Mouse (Mus musculus) forebrain, postnatal 0 days (tissue): ENCODE results near the gene Cd40. TPM values are rescaled to one million over a fixed set of nuclear protein-coding genes. Genes with fewer than 3 reads are reported as not detected.
A peak's percentile ranks its signal among the peaks of the same experiment; 100 is the strongest.

Experiments used
- ATAC-seq: fragments of 200-750 bp; cut with Nextera tagmentation; 2 replicates; pipeline ENCODE4 v1.8.0; 2017; ENCODE audit warnings: mild to moderate bottlenecking, moderate library complexity
- DNase-seq: peaks from one replicate; pipeline ENCODE4 v3.0.0-alpha.2; 2015
- H3K27ac ChIP-seq: fragments of 300-500 bp; sonication (generic); 2 replicates; pipeline ENCODE4 v1.5.1; 2014; ENCODE audit warnings: low read depth, mild to moderate bottlenecking, antibody characterized with exemption, low read length, moderate library complexity, mixed read lengths
- H3K27me3 ChIP-seq: fragments of 300-500 bp; sonication (generic); 2 replicates; pipeline ENCODE4 v1.6.1; 2014; ENCODE audit warnings: mild to moderate bottlenecking, low read length, mixed read lengths; ENCODE audit not compliant: insufficient read depth
- H3K36me3 ChIP-seq: fragments of 300-500 bp; sonication (generic); 2 replicates; pipeline ENCODE4 v1.6.1; 2014; ENCODE audit warnings: mild to moderate bottlenecking, moderate library complexity; ENCODE audit not compliant: insufficient read depth
- H3K4me1 ChIP-seq: fragments of 300-500 bp; sonication (generic); 2 replicates; pipeline ENCODE4 v1.6.1; 2014; ENCODE audit warnings: antibody characterized with exemption; ENCODE audit not compliant: insufficient read depth
- H3K4me2 ChIP-seq: fragments of 300-500 bp; sonication (generic); 2 replicates; pipeline ENCODE4 v1.6.1; 2014; ENCODE audit warnings: low read depth, mild to moderate bottlenecking, moderate library complexity
- H3K4me3 ChIP-seq: fragments of 300-500 bp; sonication (generic); 2 replicates; pipeline ENCODE4 v1.5.1; 2014; ENCODE audit warnings: low read depth, low read length, mixed read lengths
- H3K9ac ChIP-seq: fragments of 300-500 bp; sonication (generic); 2 replicates; pipeline ENCODE4 v1.6.1; 2014; ENCODE audit warnings: mild to moderate bottlenecking
- H3K9me3 ChIP-seq: fragments of 300-500 bp; sonication (generic); 2 replicates; pipeline ENCODE4 v1.6.1; 2016; ENCODE audit warnings: low read length
- CTCF ChIP-seq: sonication (generic); IDR thresholded peaks from 2 replicates; pipeline ENCODE4 v1.5.1; 2016; ENCODE audit warnings: antibody characterized with exemption, control low read depth, low read depth
- WGBS: fragments of 180-500 bp; shearing (Covaris S2); extraction: QIAGEN DNeasy Blood & Tissue Kit; methylation state at CpG from one replicate; pipeline ENCODE4 v1.1.7; 2014; 5-methylcytosine and 5-hydroxymethylcytosine counted together
- polyA plus RNA-seq: library from polyadenylated mRNA; unstranded; fragments of >200 nt; fragmentation: Nextera tagmentation; extraction: Ambion mirVana; gene quantifications from 2 replicates; pipeline ENCODE4 v1.2.1, GENCODE M21; 2015
- total RNA-seq: library from RNA; depleted of rRNA; stranded (reverse); fragments of >200 nt; gene quantifications from 2 replicates; pipeline ENCODE4 v1.2.3, GENCODE M21; 2014; rRNA removed

Gene Cd40
- total RNA-seq: 5.0 TPM in 2 replicates
- polyA plus RNA-seq: 4.7 and 7.0 TPM in 2 replicates

- no peak within 1 kb of the TSS for H3K9ac ChIP-seq
- no peaks in the 10 kb centered on the region for H3K9me3 ChIP-seq
- TF ChIP-seq CTCF: no peak
- peak within 1 kb of the TSS; percentile 9; the same call in 1 of the 2 replicates for H3K4me3 ChIP-seq
- 0 out of 2 replicates have a peak, but pooled peaks cover 3% of the 10 kb centered on the region for H3K4me1 ChIP-seq
- 17% methylated on average over 25 of the region's 25 CpGs for WGBS
- no peaks in the 10 kb centered on the region; the same call in none of the 2 replicates for H3K27me3 ChIP-seq
- peak; percentile 60; the same call in 1 of the 2 replicates for ATAC-seq
- no peak for DNase-seq
- H3K27ac ChIP-seq: no peak within 1 kb of the TSS
- peak within 1 kb of the TSS; percentile 28 for H3K4me2 ChIP-seq
- H3K36me3 ChIP-seq: no peaks in the 10 kb centered on the region
Observed at GRCm38 (mm10) chr2:165054888-165055852, at the start of gene Cd40. Gene Cd40 (plus strand): TSS chr2:165055627.

- DNase-seq: no peak
- H3K4me3 ChIP-seq: no peak overlapping the region
- no peak overlapping the region for H3K4me2 ChIP-seq
- H3K9ac ChIP-seq: no peak overlapping the region
- no peak overlapping the region for H3K27ac ChIP-seq
- no peaks in the 10 kb centered on the region for H3K27me3 ChIP-seq
- H3K36me3 ChIP-seq: peaks cover 98% of the 10 kb centered on the region
- H3K9me3 ChIP-seq: no peaks in the 10 kb centered on the region
- 94% methylated on average over 4 of the region's 4 CpGs for WGBS
- no peak for ATAC-seq
- TF ChIP-seq CTCF: no peak
- no peaks in the 10 kb centered on the region for H3K4me1 ChIP-seq
Observed at GRCm38 (mm10) chr2:165006813-165007212, 48.6 kb upstream of the Cd40 start.

- no peak overlapping the region for H3K4me2 ChIP-seq
- H3K9me3 ChIP-seq: no peaks in the 10 kb centered on the region
- ATAC-seq: no peak
- no peak overlapping the region for H3K27ac ChIP-seq
- no peaks in the 10 kb centered on the region for H3K27me3 ChIP-seq
- 93% methylated on average over 1 of the region's 1 CpGs for WGBS
- DNase-seq: no peak
- TF ChIP-seq CTCF: no peak
- peaks cover 96% of the 10 kb centered on the region for H3K36me3 ChIP-seq
- no peaks in the 10 kb centered on the region for H3K4me1 ChIP-seq
- no peak overlapping the region for H3K9ac ChIP-seq
- H3K4me3 ChIP-seq: no peak overlapping the region
Observed at GRCm38 (mm10) chr2:165007986-165008385, 47.4 kb upstream of the Cd40 start.

- H3K27me3 ChIP-seq: no peaks in the 10 kb centered on the region
- H3K4me3 ChIP-seq: no peak overlapping the region
- no peaks in the 10 kb centered on the region for H3K4me1 ChIP-seq
- H3K9me3 ChIP-seq: no peaks in the 10 kb centered on the region
- peaks cover 86% of the 10 kb centered on the region for H3K36me3 ChIP-seq
- no peak for ATAC-seq
- no peak overlapping the region for H3K4me2 ChIP-seq
- H3K27ac ChIP-seq: no peak overlapping the region
- TF ChIP-seq CTCF: no peak
- 96% methylated on average over 14 of the region's 14 CpGs for WGBS
- no peak for DNase-seq
- no peak overlapping the region for H3K9ac ChIP-seq
Observed at GRCm38 (mm10) chr2:165009161-165009560, 46.3 kb upstream of the Cd40 start.

GRCm38 (mm10) chr2:165009581-165009980 is 45.8 kb upstream of the Cd40 start:
- H3K4me1 ChIP-seq: no peaks in the 10 kb centered on the region
- 80% methylated on average over 2 of the region's 2 CpGs for WGBS
- no peak overlapping the region for H3K4me3 ChIP-seq

DNA sequence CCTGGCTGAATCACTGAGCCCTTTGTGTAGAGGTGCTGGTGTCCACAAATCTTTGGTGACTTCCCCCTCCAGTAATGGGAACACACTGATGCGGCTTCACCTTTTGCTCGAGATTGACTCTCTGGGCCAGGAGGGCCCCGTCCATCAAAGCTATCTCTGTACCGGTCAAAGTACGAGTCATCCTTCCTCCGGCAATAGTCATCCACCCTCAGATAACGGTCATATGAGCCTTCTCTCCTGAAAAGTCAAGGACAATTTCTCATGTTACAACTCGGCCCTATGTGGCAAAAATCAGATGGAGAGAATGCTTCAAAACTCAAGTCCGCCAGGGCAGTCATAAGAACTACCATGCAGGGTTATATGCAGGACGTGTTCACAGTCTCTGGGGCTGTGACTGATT is 45.1 kb upstream of the Cd40 start:
- Histone ChIP-seq H3K4me1 (no peaks in the 10 kb centered on the region), H3K36me3 (peaks cover 74% of the 10 kb centered on the region), H3K9ac (no peak overlapping the region), H3K4me2 (no peak overlapping the region), H3K27ac (no peak overlapping the region), H3K4me3 (no peak overlapping the region), H3K27me3 (no peaks in the 10 kb centered on the region), H3K9me3 (no peaks in the 10 kb centered on the region)
- 91% methylated on average over 10 of the region's 10 CpGs for WGBS
- DNase-seq (no peak), ATAC-seq (no peak)
- no peak for TF ChIP-seq CTCF

More at GRCm38 (mm10) chr2:165009581-165009980, 45.8 kb upstream of the Cd40 start:
- peaks cover 82% of the 10 kb centered on the region for H3K36me3 ChIP-seq
- H3K27ac ChIP-seq: no peak overlapping the region
- no peak for DNase-seq
- H3K27me3 ChIP-seq: no peaks in the 10 kb centered on the region
- no peak for TF ChIP-seq CTCF
- H3K9ac ChIP-seq: no peak overlapping the region
- H3K9me3 ChIP-seq: no peaks in the 10 kb centered on the region
- ATAC-seq: no peak
- H3K4me2 ChIP-seq: no peak overlapping the region

GRCm38 (mm10) chr2:165014935-165015334 is 40.5 kb upstream of the Cd40 start:
- H3K27me3 ChIP-seq: no peaks in the 10 kb centered on the region
- no peak overlapping the region for H3K9ac ChIP-seq
- no peaks in the 10 kb centered on the region for H3K4me1 ChIP-seq
- H3K27ac ChIP-seq: no peak overlapping the region
- H3K36me3 ChIP-seq: peaks cover 33% of the 10 kb centered on the region
- no peak for TF ChIP-seq CTCF
- H3K4me2 ChIP-seq: no peak overlapping the region
- 94% methylated on average over 5 of the region's 5 CpGs for WGBS
- no peak for ATAC-seq
- H3K4me3 ChIP-seq: no peak overlapping the region
- no peak for DNase-seq
- no peaks in the 10 kb centered on the region for H3K9me3 ChIP-seq
